Mouse (Mus musculus): ENCODE results near the gene Gm36079. TPM values are rescaled to one million over a fixed set of nuclear protein-coding genes. Genes with fewer than 3 reads are reported as not detected.
"Not testable (repeated sequence)": the region's sequence is repeated elsewhere in the genome, so short reads cannot be mapped to it uniquely, and the experiment has no call there.

Gm36079 gene
- not detected in 2 replicates for polyA plus RNA-seq (2015; fragmentation: Nextera tagmentation; extraction: Ambion mirVana)

- not testable (repeated sequence) for H3K4me3 ChIP-seq; H3K27ac ChIP-seq; H3K4me1 ChIP-seq; H3K36me3 ChIP-seq; ATAC-seq (ENCODE audit: insufficient number of reproducible peaks, low FRiP score, low TSS enrichment, low read depth); H3K9me3 ChIP-seq; H3K9ac ChIP-seq; H3K4me2 ChIP-seq
- H3K27me3 ChIP-seq: peaks cover 14% of the 10 kb centered on the region; the same call in 1 of the 2 replicates
- WGBS: 0% methylated on average over 3 of the region's 17 CpGs
These were observed at the start of gene Gm36079 for GRCm38 (mm10) chr13:120026911-120027310. Gm36079 (minus strand) TSS chr13:120027011.

DNA sequence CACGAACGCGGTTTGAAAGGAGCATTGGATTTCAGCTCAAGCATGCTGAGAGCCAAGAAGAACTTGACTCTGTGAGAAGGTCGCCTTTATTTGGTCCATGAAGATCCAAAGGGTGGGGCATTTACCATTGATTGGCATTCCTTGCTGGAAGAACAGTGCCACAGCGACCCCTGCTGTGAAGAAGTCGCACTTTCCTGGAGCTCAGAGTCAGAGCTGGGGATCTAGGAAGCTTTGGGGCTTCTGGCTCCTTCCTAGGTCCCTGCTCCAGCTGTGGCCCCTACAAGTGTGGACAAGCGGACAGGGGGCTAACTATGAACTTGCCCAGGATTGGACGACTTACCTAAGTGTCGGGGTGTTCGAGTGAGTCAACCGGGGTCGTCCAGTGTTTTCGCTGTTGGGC is 44.1 kb upstream of the Gm36079 start:
- not testable (repeated sequence) for H3K36me3 ChIP-seq; H3K9ac ChIP-seq; H3K27ac ChIP-seq; H3K9me3 ChIP-seq; H3K4me2 ChIP-seq; H3K4me1 ChIP-seq; H3K4me3 ChIP-seq; H3K27me3 ChIP-seq; ATAC-seq (ENCODE audit: insufficient number of reproducible peaks, low FRiP score, low TSS enrichment, low read depth)
- no CpG with 5 or more reads among the region's 13 CpGs for WGBS

GRCm38 (mm10) chr13:120070012-120070598 is 43.3 kb upstream of the Gm36079 start:
- H3K4me2 ChIP-seq; H3K27ac ChIP-seq; H3K9ac ChIP-seq; H3K9me3 ChIP-seq; H3K4me1 ChIP-seq; H3K36me3 ChIP-seq; H3K4me3 ChIP-seq; ATAC-seq (ENCODE audit: insufficient number of reproducible peaks, low FRiP score, low TSS enrichment, low read depth); H3K27me3 ChIP-seq: not testable (repeated sequence)
- no CpG with 5 or more reads among the region's 12 CpGs for WGBS

GRCm38 (mm10) chr13:120063439-120064089 is 36.8 kb upstream of the Gm36079 start:
- H3K27ac ChIP-seq; ATAC-seq (ENCODE audit: insufficient number of reproducible peaks, low FRiP score, low TSS enrichment, low read depth); H3K36me3 ChIP-seq; H3K4me2 ChIP-seq; H3K4me3 ChIP-seq; H3K9ac ChIP-seq; H3K9me3 ChIP-seq; H3K4me1 ChIP-seq; H3K27me3 ChIP-seq: not testable (repeated sequence)
- no CpG with 5 or more reads among the region's 22 CpGs for WGBS

- not testable (repeated sequence) for H3K4me3 ChIP-seq; H3K36me3 ChIP-seq; H3K27me3 ChIP-seq; H3K4me1 ChIP-seq; ATAC-seq (ENCODE audit: insufficient number of reproducible peaks, low FRiP score, low TSS enrichment, low read depth); H3K4me2 ChIP-seq; H3K9me3 ChIP-seq; H3K9ac ChIP-seq; H3K27ac ChIP-seq
- no CpG with 5 or more reads among the region's 4 CpGs for WGBS
These were observed 36.1 kb upstream of the Gm36079 start for GRCm38 (mm10) chr13:120062903-120063302.

DNA sequence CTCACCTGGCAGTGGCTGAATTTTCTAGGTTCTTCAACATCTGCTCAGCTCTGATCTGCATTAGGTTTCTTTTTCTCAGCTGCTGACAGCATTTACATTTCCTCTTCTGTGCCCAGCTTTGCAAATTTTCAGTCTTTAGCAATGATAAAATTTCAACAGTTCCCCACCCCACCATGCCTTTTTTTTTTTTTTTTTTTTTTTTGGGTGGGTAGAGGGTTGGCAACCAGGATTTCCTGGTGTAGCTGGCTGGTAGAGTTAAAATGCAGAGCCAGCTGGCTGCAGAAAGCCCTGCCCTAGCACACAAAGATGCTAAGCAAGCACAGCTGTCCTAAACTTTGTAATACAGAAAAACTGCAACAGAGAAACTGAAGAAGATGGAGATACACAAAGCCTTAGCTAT is 25.3 kb upstream of the Gm36079 start, which contains the start of gene Gm21188:
TSS of gene Gm21188 (minus strand) at position 110 of the 400 bp plus-strand sequence.
- H3K4me1 ChIP-seq; H3K4me3 ChIP-seq; H3K4me2 ChIP-seq; H3K27ac ChIP-seq; H3K9ac ChIP-seq; H3K36me3 ChIP-seq; H3K27me3 ChIP-seq; ATAC-seq (ENCODE audit: insufficient number of reproducible peaks, low FRiP score, low TSS enrichment, low read depth); H3K9me3 ChIP-seq: not testable (repeated sequence)

- not testable (repeated sequence) for ATAC-seq (ENCODE audit: insufficient number of reproducible peaks, low FRiP score, low TSS enrichment, low read depth); H3K9me3 ChIP-seq; H3K27me3 ChIP-seq; H3K4me3 ChIP-seq; H3K36me3 ChIP-seq; H3K27ac ChIP-seq; H3K9ac ChIP-seq; H3K4me1 ChIP-seq; H3K4me2 ChIP-seq
- no CpG with 5 or more reads among the region's 5 CpGs for WGBS
These were observed 21.8 kb upstream of the Gm36079 start for GRCm38 (mm10) chr13:120048608-120049007.

DNA sequence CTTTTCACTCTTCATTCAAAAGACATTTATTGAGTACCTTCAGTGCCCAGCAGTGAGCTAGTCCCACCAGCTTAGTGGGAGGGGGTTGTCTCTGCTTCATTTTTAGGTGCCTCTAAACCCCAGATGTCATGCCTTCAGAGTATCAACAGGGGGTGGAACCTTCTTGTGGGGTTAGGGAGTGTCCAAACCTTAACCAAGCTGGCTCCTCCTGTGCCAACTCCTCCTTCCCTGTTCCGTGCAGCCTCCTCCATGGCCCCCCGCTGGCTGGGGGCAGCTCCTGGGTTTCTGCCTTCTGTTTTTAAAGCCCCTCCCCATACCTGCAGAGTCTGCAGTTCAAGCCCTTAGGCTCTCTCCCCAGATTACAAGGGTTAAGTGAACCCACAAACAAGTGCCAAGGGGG is 21.4 kb upstream of the Gm36079 start:
- not testable (repeated sequence) for H3K36me3 ChIP-seq, H3K27ac ChIP-seq, H3K4me1 ChIP-seq, H3K27me3 ChIP-seq, H3K9me3 ChIP-seq, H3K4me2 ChIP-seq, H3K9ac ChIP-seq, H3K4me3 ChIP-seq
- ATAC-seq (ENCODE audit: insufficient number of reproducible peaks, low FRiP score, low TSS enrichment, low read depth): peak; percentile 58; the same call in 1 of the 2 replicates
- no CpG with 5 or more reads among the region's 2 CpGs for WGBS

DNA sequence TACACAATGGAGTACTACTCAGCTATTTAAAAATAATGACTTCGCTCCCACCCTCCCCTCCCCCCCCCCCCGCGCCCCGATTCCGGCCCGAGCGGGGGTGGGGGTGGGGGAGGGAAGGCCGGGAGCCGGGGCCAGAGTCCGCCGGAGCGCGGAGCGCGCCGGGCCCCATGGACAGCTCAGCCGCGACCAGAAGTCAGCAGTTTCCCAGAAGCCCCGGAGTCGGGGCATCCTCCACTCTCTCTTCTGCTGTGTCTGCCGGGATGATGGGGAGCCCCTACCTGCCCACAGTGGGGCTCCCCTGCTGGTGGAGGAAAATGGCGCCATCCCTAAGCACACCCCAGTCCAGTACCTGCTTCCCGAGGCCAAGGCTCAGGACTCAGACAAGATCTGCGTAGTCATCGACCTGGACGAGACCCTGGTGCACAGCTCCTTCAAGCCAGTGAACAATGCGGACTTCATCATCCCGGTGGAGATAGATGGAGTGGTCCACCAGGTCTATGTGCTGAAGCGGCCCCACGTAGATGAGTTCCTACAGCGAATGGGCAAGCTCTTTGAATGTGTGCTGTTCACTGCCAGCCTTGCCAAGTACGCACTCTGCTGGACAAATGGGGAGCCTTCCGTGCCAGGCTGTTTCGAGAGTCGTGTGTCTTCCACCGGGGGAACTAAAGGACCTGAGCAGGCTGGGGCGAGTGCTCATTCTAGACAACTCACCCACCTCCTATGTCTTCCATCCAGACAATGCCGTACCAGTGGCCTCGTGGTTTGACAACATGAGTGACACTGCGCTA is 19.8 kb upstream of the Gm36079 start:
- WGBS: 5% methylated on average over 11 of the region's 40 CpGs
- H3K27me3 ChIP-seq; H3K4me1 ChIP-seq; H3K27ac ChIP-seq; H3K4me2 ChIP-seq; H3K9me3 ChIP-seq; ATAC-seq (ENCODE audit: insufficient number of reproducible peaks, low FRiP score, low TSS enrichment, low read depth); H3K4me3 ChIP-seq; H3K9ac ChIP-seq; H3K36me3 ChIP-seq: not testable (repeated sequence)

- no CpG with 5 or more reads among the region's 1 CpGs for WGBS
- H3K4me1 ChIP-seq: not testable (repeated sequence)
These were observed 14.3 kb upstream of the Gm36079 start for GRCm38 (mm10) chr13:120041145-120041544.

GRCm38 (mm10) chr13:120037881-120038280 is 11.1 kb upstream of the Gm36079 start:
- 6% methylated on average over 6 of the region's 6 CpGs for WGBS
- H3K9me3 ChIP-seq; H3K36me3 ChIP-seq; H3K4me1 ChIP-seq; H3K9ac ChIP-seq; H3K27ac ChIP-seq; H3K4me2 ChIP-seq; ATAC-seq (ENCODE audit: insufficient number of reproducible peaks, low FRiP score, low TSS enrichment, low read depth); H3K4me3 ChIP-seq: not testable (repeated sequence)
- peaks cover 16% of the 10 kb centered on the region for H3K27me3 ChIP-seq

More at GRCm38 (mm10) chr13:120041145-120041544, 14.3 kb upstream of the Gm36079 start:
- H3K4me2 ChIP-seq; H3K27ac ChIP-seq; H3K4me3 ChIP-seq; ATAC-seq (ENCODE audit: insufficient number of reproducible peaks, low FRiP score, low TSS enrichment, low read depth); H3K9me3 ChIP-seq; H3K9ac ChIP-seq; H3K36me3 ChIP-seq: not testable (repeated sequence)
- H3K27me3 ChIP-seq: peaks cover 11% of the 10 kb centered on the region; the same call in 1 of the 2 replicates

- peaks cover 16% of the 10 kb centered on the region for H3K27me3 ChIP-seq
- not testable (repeated sequence) for ATAC-seq (ENCODE audit: insufficient number of reproducible peaks, low FRiP score, low TSS enrichment, low read depth); H3K9ac ChIP-seq; H3K9me3 ChIP-seq; H3K27ac ChIP-seq; H3K4me2 ChIP-seq; H3K4me3 ChIP-seq; H3K4me1 ChIP-seq; H3K36me3 ChIP-seq
- WGBS: 2% methylated on average over 25 of the region's 25 CpGs
These were observed 9.8 kb upstream of the Gm36079 start for GRCm38 (mm10) chr13:120036577-120037115.

All from limb, embryonic 15.5 days (tissue).